Mouse (Mus musculus): ENCODE results near the gene Gm43517.

Gm43517 gene

GRCm38 (mm10) chr12:49384876-49385630 lies at the start of gene Gm43517:
Gm43517 (plus strand) TSS chr12:49385174.
- DNase-seq (ENCODE audit: low read depth, low spot score): no peak

DNA sequence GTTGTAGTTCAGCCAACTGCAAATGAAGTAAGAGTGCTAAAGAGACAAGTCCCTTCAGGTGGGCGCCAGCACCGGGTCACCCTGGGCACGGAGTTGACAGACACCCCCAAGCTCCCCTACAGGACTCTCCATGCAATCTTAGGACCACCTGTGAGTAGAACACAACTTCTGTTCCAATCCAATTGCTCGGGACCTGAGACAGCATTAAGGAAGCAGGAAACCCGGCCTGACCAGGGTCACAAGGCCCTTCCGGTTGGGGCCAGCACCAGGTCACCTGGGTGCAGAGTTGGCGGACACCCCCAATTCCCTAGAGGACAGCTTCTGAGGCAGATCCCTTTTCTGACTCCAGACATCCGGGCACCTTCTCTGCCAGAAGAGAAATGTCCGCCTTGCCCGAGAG lies 35.3 kb upstream of the Gm43517 start:
- no peak for DNase-seq (ENCODE audit: low read depth, low spot score)

DNA sequence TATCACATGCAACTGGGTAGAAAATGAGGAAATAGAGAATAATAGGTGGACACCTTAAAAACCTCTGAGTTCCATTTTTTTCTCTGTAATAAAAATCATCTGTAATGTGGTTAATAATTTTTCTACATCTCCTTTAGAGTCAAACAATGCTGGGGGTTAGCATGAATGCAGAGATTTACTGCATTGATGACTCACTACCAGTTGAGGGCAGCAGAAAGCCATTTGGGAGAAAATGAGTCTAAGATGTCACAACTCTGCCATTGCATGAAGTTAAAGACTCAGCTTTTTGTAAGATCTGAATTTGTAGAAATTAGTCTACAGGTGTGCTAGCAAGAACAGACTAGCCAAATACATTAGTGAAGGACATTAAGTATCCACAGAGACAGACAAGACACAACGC lies 16.0 kb upstream of the Gm43517 start:
- no peak for DNase-seq (ENCODE audit: low read depth, low spot score)

GRCm38 (mm10) chr12:49372170-49372569 lies 12.8 kb upstream of the Gm43517 start:
- peak; percentile 64 for DNase-seq (ENCODE audit: low read depth, low spot score)

- DNase-seq (ENCODE audit: low read depth, low spot score): peak; percentile 10
These were observed 11.8 kb upstream of the Gm43517 start for GRCm38 (mm10) chr12:49373176-49373575.

GRCm38 (mm10) chr12:49373821-49374605 lies 11.0 kb upstream of the Gm43517 start:
- DNase-seq (ENCODE audit: low read depth, low spot score): peak; percentile 34

- peak; percentile 58 for DNase-seq (ENCODE audit: low read depth, low spot score)
These were observed 10.4 kb upstream of the Gm43517 start for GRCm38 (mm10) chr12:49374606-49374995.

GRCm38 (mm10) chr12:49375427-49376317 lies 9.3 kb upstream of the Gm43517 start:
- peak; percentile 30 for DNase-seq (ENCODE audit: low read depth, low spot score)

GRCm38 (mm10) chr12:49376318-49376992 lies 8.5 kb upstream of the Gm43517 start:
- peak; percentile 22 for DNase-seq (ENCODE audit: low read depth, low spot score)

GRCm38 (mm10) chr12:49377281-49377970 lies 7.5 kb upstream of the Gm43517 start:
- DNase-seq (ENCODE audit: low read depth, low spot score): peak; percentile 62

DNA sequence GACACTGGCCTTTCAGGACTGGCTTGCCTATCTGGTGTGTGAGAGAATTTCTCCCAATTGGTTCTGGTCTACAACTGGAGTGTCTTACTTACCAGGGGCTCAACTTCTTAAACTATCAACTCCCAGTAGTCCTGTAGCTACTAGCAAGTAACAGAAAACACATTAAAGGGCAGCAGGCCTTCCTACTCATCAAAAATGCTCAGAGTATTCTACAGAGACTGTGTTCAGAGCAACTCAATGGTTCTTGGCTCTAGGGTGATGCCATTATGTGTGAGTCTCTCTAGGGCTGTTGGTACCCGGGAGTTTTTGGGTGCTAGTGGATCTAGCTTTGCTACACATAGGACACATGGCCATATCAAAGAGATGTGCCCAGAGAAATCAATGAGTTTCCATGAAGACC lies 6.1 kb upstream of the Gm43517 start:
- DNase-seq (ENCODE audit: low read depth, low spot score): peak; percentile 18

GRCm38 (mm10) chr12:49379446-49379845 lies 5.5 kb upstream of the Gm43517 start:
- DNase-seq (ENCODE audit: low read depth, low spot score): peak; percentile 57

- peak; percentile 39 for DNase-seq (ENCODE audit: low read depth, low spot score)
These were observed 4.5 kb upstream of the Gm43517 start for GRCm38 (mm10) chr12:49380442-49380841.

DNA sequence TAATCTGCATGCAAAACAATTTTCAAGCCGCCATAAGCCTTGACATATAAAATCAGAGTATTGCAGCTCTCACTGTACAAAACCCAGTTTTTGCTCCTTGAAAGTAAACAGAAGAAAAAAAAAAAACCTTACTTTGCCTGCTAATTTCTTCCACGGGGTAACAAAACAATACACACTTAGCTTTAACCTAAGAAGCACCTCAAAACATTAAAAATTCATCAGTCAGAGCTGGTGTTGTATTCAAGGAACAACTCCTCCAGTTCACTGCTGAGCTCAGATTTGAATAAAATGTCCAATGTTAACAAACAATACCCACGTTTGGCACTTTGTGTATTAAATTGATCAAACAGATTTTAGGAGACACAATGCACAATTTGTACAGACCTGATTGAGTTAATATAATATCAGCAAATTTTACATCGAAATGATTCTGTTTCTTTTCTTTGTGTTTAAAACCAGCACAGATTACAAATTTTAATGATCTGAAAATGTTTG lies 3.9 kb upstream of the Gm43517 start:
- peak; percentile 28 for DNase-seq (ENCODE audit: low read depth, low spot score)

GRCm38 (mm10) chr12:49381721-49382365 lies 3.1 kb upstream of the Gm43517 start:
- peak; percentile 76 for DNase-seq (ENCODE audit: low read depth, low spot score)

DNA sequence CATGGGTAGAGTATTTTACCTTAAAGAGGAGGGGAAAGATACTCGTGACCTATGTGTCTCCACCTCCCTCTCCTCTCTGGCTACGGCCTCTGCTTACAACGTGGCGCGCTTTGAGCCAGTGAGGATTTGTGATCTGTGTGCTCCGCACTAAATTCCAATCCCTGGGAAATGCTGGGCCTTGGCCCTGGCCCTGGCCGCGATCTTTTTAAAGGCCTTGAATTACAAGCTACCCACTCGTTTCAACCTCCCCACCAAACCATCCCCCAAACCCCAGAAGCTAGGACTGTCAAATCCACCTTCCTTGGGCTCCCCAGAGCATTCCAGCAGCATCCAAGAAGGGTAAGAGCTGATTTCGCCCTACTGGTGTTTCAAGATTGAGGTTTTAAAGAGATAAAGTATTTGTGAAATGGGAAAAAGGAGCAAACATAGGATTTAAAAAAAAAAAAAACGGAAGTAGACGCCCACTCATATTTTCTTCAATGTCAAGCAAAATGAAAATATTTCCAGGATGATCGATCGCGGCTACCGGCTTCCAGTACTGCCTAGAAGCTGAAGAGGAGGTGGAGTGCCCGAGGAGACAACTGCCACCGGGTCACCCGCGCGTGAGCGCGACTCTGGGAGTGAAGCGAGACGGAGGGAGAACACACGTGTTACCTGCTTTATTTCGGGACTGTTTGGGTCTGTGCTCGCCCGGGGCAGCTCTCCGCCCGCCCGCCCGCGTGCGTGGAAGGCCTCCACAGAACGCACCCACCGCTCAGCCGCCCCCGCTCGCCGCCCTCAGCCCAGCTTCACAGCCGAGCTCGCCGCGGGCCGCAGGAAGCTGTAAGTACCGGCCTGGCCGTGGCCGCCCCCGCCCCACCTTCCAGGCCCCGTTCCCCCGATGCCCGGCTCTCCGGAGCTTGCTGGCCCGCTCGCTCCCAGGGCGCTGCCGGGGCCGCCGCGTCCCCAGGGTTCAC lies 2.1 kb upstream of the Gm43517 start, which contains the start of gene Foxg1:
TSS of gene Foxg1 (plus strand) at position 96 of the 956 bp plus-strand sequence.
- DNase-seq (ENCODE audit: low read depth, low spot score): no peak

DNA sequence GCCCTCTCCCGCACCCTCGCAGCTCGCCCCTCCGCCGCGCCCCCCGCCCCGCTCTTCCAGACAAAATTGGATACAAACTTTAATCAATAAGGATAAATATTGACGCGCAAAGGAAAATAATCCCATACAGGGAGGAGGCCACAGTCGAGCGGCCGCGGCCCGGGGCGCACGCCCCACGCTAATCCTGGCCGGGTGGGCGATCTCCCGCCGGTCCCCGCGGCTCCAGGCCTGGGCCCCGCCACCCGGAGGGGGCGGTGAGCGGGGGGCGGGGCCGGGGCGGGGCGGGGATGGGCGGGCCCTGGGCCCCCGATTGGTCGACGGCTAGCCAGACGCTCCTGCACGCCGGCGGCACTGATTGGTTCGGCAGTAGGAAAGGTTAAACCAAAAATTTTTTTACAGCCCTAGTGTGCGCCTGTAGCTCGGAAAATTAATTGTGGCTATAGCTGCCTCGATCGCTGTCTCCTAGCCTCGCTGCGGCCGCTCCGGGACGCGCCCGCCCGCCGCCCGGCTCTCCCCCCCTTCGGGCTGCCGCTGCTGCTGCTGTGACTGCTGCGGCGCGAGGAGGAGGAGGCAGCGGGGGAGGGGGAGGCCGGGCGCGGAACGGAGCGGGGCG lies 1.3 kb upstream of the Gm43517 start:
- peak; percentile 91 for DNase-seq (ENCODE audit: low read depth, low spot score)

DNA sequence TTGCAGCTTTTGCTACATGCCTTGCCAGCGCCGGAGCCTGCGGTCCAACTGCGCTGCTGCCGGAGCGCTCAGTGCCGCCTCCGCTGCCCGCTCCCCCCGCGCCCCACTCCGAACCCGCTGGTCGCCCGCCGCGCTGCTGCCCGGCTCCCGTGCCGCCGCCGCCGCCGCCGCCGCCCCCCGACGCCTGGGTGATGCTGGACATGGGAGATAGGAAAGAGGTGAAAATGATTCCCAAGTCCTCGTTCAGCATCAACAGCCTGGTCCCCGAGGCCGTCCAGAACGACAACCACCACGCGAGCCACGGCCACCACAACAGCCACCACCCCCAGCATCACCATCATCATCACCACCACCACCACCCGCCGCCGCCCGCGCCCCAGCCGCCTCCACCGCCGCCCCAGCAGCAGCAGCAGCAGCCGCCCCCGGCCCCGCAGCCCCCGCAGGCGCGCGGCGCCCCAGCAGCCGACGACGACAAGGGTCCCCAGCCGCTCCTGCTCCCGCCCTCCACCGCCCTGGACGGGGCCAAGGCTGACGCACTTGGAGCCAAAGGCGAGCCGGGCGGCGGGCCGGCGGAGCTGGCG lies 589 bp upstream of the Gm43517 start:
- DNase-seq (ENCODE audit: low read depth, low spot score): no peak

Measured in brain, embryonic 18.5 days (tissue).